Mouse (Mus musculus) adrenal gland, postnatal 10 days (tissue): Measurements from ENCODE around the gene Dtx4. TPM values are rescaled to one million over a fixed set of nuclear protein-coding genes. Genes with fewer than 3 reads are reported as not detected.
"Not testable (repeated sequence)": the region's sequence is repeated elsewhere in the genome, so short reads cannot be mapped to it uniquely, and the experiment has no call there.

Experiments
- DNase-seq: peaks from one replicate; pipeline ENCODE4 v3.0.0; 2021; ENCODE audit warnings: mixed read lengths
- long read RNA-seq, 2 experiments: library from polyadenylated mRNA; stranded (forward); transcript quantifications; one replicate each; pipeline ENCODE4 v2.0.0; 2021
- total RNA-seq, 2 experiments: library from RNA; stranded (reverse); gene quantifications; 2 replicates each; pipeline ENCODE4 v1.2.3; 2021

The Dtx4 gene
- total RNA-seq: 10 to 100 TPM; 22.5 to 24.4 TPM
- long read RNA-seq, experiment 1, full-length matches to known transcripts: 2 of 7 reads
- long read RNA-seq, experiment 1, partial matches to known transcripts: 2 of 7 reads
- long read RNA-seq, experiment 1, other reads (novel, unspliced or antisense): 3 of 7 reads
- long read RNA-seq, experiment 2, full-length matches to known transcripts: 6 of 9 reads
- long read RNA-seq, experiment 2, partial matches to known transcripts: 1 of 9 reads
- long read RNA-seq, experiment 2, other reads (novel, unspliced or antisense): 2 of 9 reads

- peak; percentile 96 for DNase-seq
These were observed at the start of gene Dtx4 for GRCm38 (mm10) chr19:12501370-12502347. Gene Dtx4 (minus strand): TSS chr19:12501454.

- no peak for DNase-seq
These were observed 49.0 kb upstream of the Dtx4 start for GRCm38 (mm10) chr19:12550005-12550942.

- DNase-seq: peak; percentile 58
These were observed 47.9 kb upstream of the Dtx4 start for GRCm38 (mm10) chr19:12549166-12549565.

GRCm38 (mm10) chr19:12545440-12545839 lies 44.2 kb upstream of the Dtx4 start, which contains the start of gene Fam111a:
Gene Fam111a (plus strand): TSS chr19:12545740.
- DNase-seq: not testable (repeated sequence)

GRCm38 (mm10) chr19:12541644-12542043 lies 40.4 kb upstream of the Dtx4 start:
- DNase-seq: no peak

- DNase-seq: no peak
These were observed 39.5 kb upstream of the Dtx4 start for GRCm38 (mm10) chr19:12540727-12541126.

GRCm38 (mm10) chr19:12539975-12540374 lies 38.7 kb upstream of the Dtx4 start:
- no peak for DNase-seq

GRCm38 (mm10) chr19:12537168-12537567 lies 35.9 kb upstream of the Dtx4 start:
- no peak for DNase-seq

- no peak for DNase-seq
These were observed 22.1 kb upstream of the Dtx4 start for GRCm38 (mm10) chr19:12523377-12523776.

- DNase-seq: no peak
These were observed 17.3 kb upstream of the Dtx4 start for GRCm38 (mm10) chr19:12518541-12518890.

GRCm38 (mm10) chr19:12517671-12518540 lies 16.7 kb upstream of the Dtx4 start:
- peak; percentile 57 for DNase-seq

- DNase-seq: no peak
These were observed 13.4 kb upstream of the Dtx4 start for GRCm38 (mm10) chr19:12514621-12515020.

GRCm38 (mm10) chr19:12502756-12503155 lies 1.5 kb upstream of the Dtx4 start:
- no peak for DNase-seq

- peak; percentile 73 for DNase-seq
These were observed 358 bp downstream of the Dtx4 start for GRCm38 (mm10) chr19:12500881-12501311.

- DNase-seq: no peak
These were observed 1.1 kb downstream of the Dtx4 start for GRCm38 (mm10) chr19:12500124-12500523.

GRCm38 (mm10) chr19:12499485-12499884 lies 1.8 kb downstream of the Dtx4 start:
- DNase-seq: no peak

GRCm38 (mm10) chr19:12498941-12499340 lies 2.3 kb downstream of the Dtx4 start:
- no peak for DNase-seq

- DNase-seq: no peak
These were observed 2.9 kb downstream of the Dtx4 start for GRCm38 (mm10) chr19:12498321-12498720.

- DNase-seq: no peak
These were observed 3.3 kb downstream of the Dtx4 start for GRCm38 (mm10) chr19:12497909-12498308.

GRCm38 (mm10) chr19:12496241-12496640 lies 5.0 kb downstream of the Dtx4 start:
- no peak for DNase-seq

- DNase-seq: no peak
These were observed 6.2 kb downstream of the Dtx4 start for GRCm38 (mm10) chr19:12494972-12495535.
